Mouse (Mus musculus): ENCODE measurements around the gene Vars. TPM values are rescaled to one million over a fixed set of nuclear protein-coding genes. Genes with fewer than 3 reads are reported as not detected.

Gene Vars
- 262 and 289 TPM in 2 replicates for total RNA-seq (2014; fragmentation: Nextera tagmentation)
- total RNA-seq (2017) = 99.3 and 130 TPM in 2 replicates
- 1,339 and 1,437 TPM in 2 replicates for polyA plus RNA-seq (2012)

GRCm38 (mm10) chr17:35000717-35001451, at the start of gene Vars:
Gene Vars (plus strand): TSS chr17:35000987.
- ATAC-seq (ENCODE audit: extremely low read depth, insufficient number of reproducible peaks, low FRiP score, poor library complexity, severe bottlenecking) (no peak), DNase-seq (ENCODE audit: low spot score) (peak; percentile 70)
- Histone ChIP-seq H3K27me3 (ENCODE audit: insufficient read depth, low read length) (peaks cover 3% of the 10 kb centered on the region; the same call in 1 of the 2 replicates), H3K36me3 (replicated peaks) (peaks cover 72% of the 10 kb centered on the region), H3K9me3 (replicated peaks) (peaks cover 32% of the 10 kb centered on the region), H3K4me3 (ENCODE audit: low read depth, low read length) (peak within 1 kb of the TSS; percentile 76), H3K4me1 (ENCODE audit: insufficient read depth, low read depth, low read length) (peaks cover 82% of the 10 kb centered on the region)
- TF ChIP-seq TAL1 (conservative IDR thresholded peaks at IDR 0.05; ENCODE audit: low read depth, low read length) (no peak), CTCF (IDR thresholded peaks at IDR 0.05; ENCODE audit: low read depth, low read length) (no peak), GATA1 (IDR thresholded peaks at IDR 0.05; ENCODE audit: borderline replicate concordance, low read length) (no peak), POLR2AphosphoS5 (IDR thresholded peaks at IDR 0.05; ENCODE audit: insufficient replicate concordance, low read depth, low read length) (no peak), GATA2 (IDR thresholded peaks at IDR 0.05; ENCODE audit: borderline replicate concordance, low read depth, low read length) (no peak)

DNA sequence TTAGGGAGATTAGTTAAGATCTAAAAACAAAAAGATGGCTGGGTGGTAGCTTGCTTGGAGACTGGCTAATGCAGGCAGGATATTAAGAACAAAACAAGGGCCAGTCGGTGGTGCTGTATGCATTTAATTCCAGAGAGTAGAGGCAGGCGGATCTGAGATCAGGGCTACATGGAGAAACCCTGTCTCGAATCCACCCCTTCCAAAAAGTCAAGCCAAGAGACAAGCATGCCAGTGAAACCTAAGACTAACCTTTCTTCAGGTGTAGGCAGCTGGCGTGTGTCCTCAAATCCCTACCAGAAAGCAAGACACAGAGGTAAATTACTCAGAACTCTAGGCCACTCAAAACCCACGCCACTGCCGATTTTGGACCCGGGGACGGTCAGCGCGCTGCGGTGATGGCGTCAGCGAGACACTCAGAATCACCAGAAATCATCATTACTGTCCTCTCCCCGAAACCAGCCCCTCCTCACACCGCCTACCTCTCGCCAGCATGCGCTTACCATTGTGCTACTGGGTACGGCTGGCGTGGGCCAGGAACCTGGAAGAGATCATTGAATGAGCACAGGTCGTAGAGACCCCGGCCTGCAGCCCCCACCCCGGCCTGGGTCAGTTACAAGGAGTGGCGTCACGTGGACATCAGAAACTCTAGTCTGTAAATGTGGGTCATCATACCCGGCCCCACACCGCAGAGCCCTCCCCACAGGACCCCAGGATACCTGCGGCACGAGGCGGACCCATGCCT, 49.0 kb upstream of the Vars start:
- Histone ChIP-seq H3K27me3 (ENCODE audit: insufficient read depth, low read length) (no peaks in the 10 kb centered on the region), H3K9me3 (replicated peaks) (no peaks in the 10 kb centered on the region), H3K36me3 (replicated peaks) (peaks cover 35% of the 10 kb centered on the region), H3K4me1 (ENCODE audit: insufficient read depth, low read depth, low read length) (peaks cover 25% of the 10 kb centered on the region), H3K4me3 (ENCODE audit: low read depth, low read length) (peak overlapping the region; percentile 96)
- ATAC-seq (ENCODE audit: extremely low read depth, insufficient number of reproducible peaks, low FRiP score, poor library complexity, severe bottlenecking) (no peak), DNase-seq (ENCODE audit: low spot score) (no peak)
- TF ChIP-seq CTCF (IDR thresholded peaks at IDR 0.05; ENCODE audit: low read depth, low read length) (no peak), POLR2AphosphoS5 (IDR thresholded peaks at IDR 0.05; ENCODE audit: insufficient replicate concordance, low read depth, low read length) (no peak), GATA1 (IDR thresholded peaks at IDR 0.05; ENCODE audit: borderline replicate concordance, low read length) (no peak), TAL1 (conservative IDR thresholded peaks at IDR 0.05; ENCODE audit: low read depth, low read length) (no peak), GATA2 (IDR thresholded peaks at IDR 0.05; ENCODE audit: borderline replicate concordance, low read depth, low read length) (no peak)

GRCm38 (mm10) chr17:34952378-34953040, 48.3 kb upstream of the Vars start:
- H3K4me1 ChIP-seq (ENCODE audit: insufficient read depth, low read depth, low read length) = peaks cover 25% of the 10 kb centered on the region
- peak overlapping the region; percentile 96 for H3K4me3 ChIP-seq (ENCODE audit: low read depth, low read length)
- peak; percentile 90 for DNase-seq (ENCODE audit: low spot score)
- peaks cover 35% of the 10 kb centered on the region for H3K36me3 ChIP-seq (replicated peaks)
- no peaks in the 10 kb centered on the region for H3K27me3 ChIP-seq (ENCODE audit: insufficient read depth, low read length)
- TF ChIP-seq GATA1 (IDR thresholded peaks at IDR 0.05; ENCODE audit: borderline replicate concordance, low read length) = no peak
- peak; percentile 57 for TF ChIP-seq CTCF (IDR thresholded peaks at IDR 0.05; ENCODE audit: low read depth, low read length)
- TF ChIP-seq TAL1 (conservative IDR thresholded peaks at IDR 0.05; ENCODE audit: low read depth, low read length) = no peak
- TF ChIP-seq GATA2 (IDR thresholded peaks at IDR 0.05; ENCODE audit: borderline replicate concordance, low read depth, low read length) = no peak
- peak; percentile 96 for TF ChIP-seq POLR2AphosphoS5 (IDR thresholded peaks at IDR 0.05; ENCODE audit: insufficient replicate concordance, low read depth, low read length)
- peak; percentile 48 for ATAC-seq (ENCODE audit: extremely low read depth, insufficient number of reproducible peaks, low FRiP score, poor library complexity, severe bottlenecking)
- peaks cover 3% of the 10 kb centered on the region for H3K9me3 ChIP-seq (replicated peaks)

DNA sequence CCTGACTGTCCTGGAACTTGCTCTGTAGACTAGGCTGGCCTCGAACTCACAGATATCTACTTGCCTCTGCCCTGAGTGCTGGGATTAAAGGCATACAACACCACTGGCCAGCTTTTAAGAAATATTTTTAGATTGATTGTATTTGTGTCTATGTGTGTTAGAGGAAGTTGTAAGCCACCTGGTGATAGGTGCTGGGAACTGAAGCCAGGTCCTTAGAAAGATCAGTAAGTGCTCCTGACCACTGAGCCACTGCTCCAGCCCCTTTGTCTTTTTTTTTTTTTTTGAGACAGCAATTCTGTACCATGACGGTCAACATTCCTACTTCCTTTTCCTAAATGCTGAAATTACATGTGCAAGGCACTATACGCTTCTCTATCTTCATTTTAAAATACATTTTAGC, 47.5 kb upstream of the Vars start:
- Histone ChIP-seq H3K27me3 (ENCODE audit: insufficient read depth, low read length) (no peaks in the 10 kb centered on the region), H3K4me3 (ENCODE audit: low read depth, low read length) (peak overlapping the region; percentile 96; the same call in 1 of the 2 replicates), H3K4me1 (ENCODE audit: insufficient read depth, low read depth, low read length) (peaks cover 25% of the 10 kb centered on the region), H3K36me3 (replicated peaks) (peaks cover 34% of the 10 kb centered on the region), H3K9me3 (replicated peaks) (peaks cover 6% of the 10 kb centered on the region)
- DNase-seq (ENCODE audit: low spot score) = no peak
- no peak for TF ChIP-seq TAL1 (conservative IDR thresholded peaks at IDR 0.05; ENCODE audit: low read depth, low read length)
- TF ChIP-seq GATA2 (IDR thresholded peaks at IDR 0.05; ENCODE audit: borderline replicate concordance, low read depth, low read length) = no peak
- TF ChIP-seq CTCF (IDR thresholded peaks at IDR 0.05; ENCODE audit: low read depth, low read length) = no peak
- TF ChIP-seq POLR2AphosphoS5 (IDR thresholded peaks at IDR 0.05; ENCODE audit: insufficient replicate concordance, low read depth, low read length) = no peak
- no peak for TF ChIP-seq GATA1 (IDR thresholded peaks at IDR 0.05; ENCODE audit: borderline replicate concordance, low read length)
- no peak for ATAC-seq (ENCODE audit: extremely low read depth, insufficient number of reproducible peaks, low FRiP score, poor library complexity, severe bottlenecking)

DNA sequence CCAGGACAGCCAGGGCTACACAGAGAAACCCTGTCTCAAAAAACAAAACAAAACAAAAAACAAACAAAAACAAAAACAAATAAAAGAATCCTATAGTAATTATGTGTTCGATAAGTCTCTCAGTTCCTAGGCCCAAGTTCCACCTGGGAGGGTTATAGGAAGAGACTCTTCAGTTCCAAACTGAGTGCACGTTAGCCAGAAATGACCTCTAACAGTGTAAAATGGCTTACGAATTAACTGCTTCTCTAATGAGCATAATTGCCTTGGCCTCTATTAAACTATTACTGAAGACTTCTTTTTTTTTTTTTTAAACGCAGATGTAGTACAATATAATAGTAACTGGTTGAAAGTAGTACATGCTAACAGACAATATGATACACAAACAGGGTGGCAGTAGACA, 46.9 kb upstream of the Vars start:
- no peaks in the 10 kb centered on the region for H3K27me3 ChIP-seq (ENCODE audit: insufficient read depth, low read length)
- TF ChIP-seq GATA2 (IDR thresholded peaks at IDR 0.05; ENCODE audit: borderline replicate concordance, low read depth, low read length) (no peak), TAL1 (conservative IDR thresholded peaks at IDR 0.05; ENCODE audit: low read depth, low read length) (no peak), CTCF (IDR thresholded peaks at IDR 0.05; ENCODE audit: low read depth, low read length) (no peak), POLR2AphosphoS5 (IDR thresholded peaks at IDR 0.05; ENCODE audit: insufficient replicate concordance, low read depth, low read length) (no peak), GATA1 (IDR thresholded peaks at IDR 0.05; ENCODE audit: borderline replicate concordance, low read length) (no peak)
- DNase-seq (ENCODE audit: low spot score) (no peak), ATAC-seq (ENCODE audit: extremely low read depth, insufficient number of reproducible peaks, low FRiP score, poor library complexity, severe bottlenecking) (no peak)
- no peak overlapping the region for H3K4me3 ChIP-seq (ENCODE audit: low read depth, low read length)
- peaks cover 27% of the 10 kb centered on the region for H3K36me3 ChIP-seq (replicated peaks)
- peaks cover 10% of the 10 kb centered on the region for H3K9me3 ChIP-seq (replicated peaks)
- peaks cover 21% of the 10 kb centered on the region for H3K4me1 ChIP-seq (ENCODE audit: insufficient read depth, low read depth, low read length)
